Mouse (Mus musculus) Patski (cell line): ENCODE data around the gene Fam120b. TPM values are rescaled to one million over a fixed set of nuclear protein-coding genes. Genes with fewer than 3 reads are reported as not detected.
"Not testable (repeated sequence)": the region's sequence is repeated elsewhere in the genome, so short reads cannot be mapped to it uniquely, and the experiment has no call there.

Experiments
- ATAC-seq: fragments of 100-300 bp; one replicate; pipeline ENCODE4 v1.8.0; 2021
- CTCF ChIA-PET: fragments of 350-600 bp; sonication (Branson Sonifier 250); formaldehyde crosslinking; loops from one replicate; lab custom pipeline; 2022; ENCODE audit warnings: inconsistent platforms; lab: Charles Lee
- POLR2A ChIA-PET: fragments of 350-600 bp; sonication (Branson Sonifier 250); formaldehyde crosslinking; loops from one replicate; lab custom pipeline; 2022; ENCODE audit warnings: antibody characterized with exemption, inconsistent platforms; lab: Charles Lee
- DNase-seq: peaks from one replicate; pipeline ENCODE4 v3.0.0-alpha.2; 2011; ENCODE audit warnings: low read depth, low spot score
- H3K27me3 ChIP-seq: fragments of 371-371 bp; one replicate; pipeline ENCODE4 v1.5.1; 2021
- CTCF ChIP-seq: fragments of 100-300 bp; IDR thresholded peaks from one replicate; pipeline ENCODE4 v1.5.1; 2021
- in situ Hi-C: fragments of 300-500 bp; cut with MboI; formaldehyde crosslinking; loops from 3 replicates; pipeline ENCODE4 v1.11.1; 2018; ENCODE audit warnings: low pct_unique_long_range_greater_than_20kb, mixed read lengths
- polyA plus RNA-seq: library from polyadenylated mRNA; unstranded; gene quantifications from one replicate; pipeline ENCODE4 v1.2.3, GENCODE M21; 2021

Gene Fam120b
- polyA plus RNA-seq, 1 experiment from 2014 or later = 31.4 TPM

DNA sequence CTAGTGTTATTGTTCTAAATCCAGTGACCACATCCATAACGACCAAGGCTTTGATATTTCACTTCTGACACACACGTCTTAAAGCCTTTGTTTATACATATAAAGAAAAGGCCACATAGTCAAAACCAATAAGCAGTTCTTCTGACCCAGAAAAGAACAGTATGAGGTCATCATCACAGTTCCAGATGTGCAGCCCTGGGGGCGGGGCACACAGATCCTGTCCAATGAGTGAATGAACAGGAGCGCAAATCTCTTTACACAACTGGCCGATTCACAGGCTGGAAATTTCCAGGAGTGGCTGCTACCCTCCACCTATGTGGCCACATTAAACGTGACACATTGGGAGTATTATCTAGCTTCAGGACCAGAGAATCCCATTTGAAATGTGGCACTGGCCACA is 33.4 kb downstream of the Fam120b start:
- in situ Hi-C loops = no loop called here
- ATAC-seq = no peak
- ChIA-PET CTCF (interaction anchor here (1.1 kb wide), 2 partner anchors 10 to 44 kb away, joined by 3 read pairs; no protein-coding TSS in a partner anchor), POLR2A (no interaction called here)
- DNase-seq = no peak
- no peaks in the 10 kb centered on the region for H3K27me3 ChIP-seq
- TF ChIP-seq CTCF = no peak

- ChIA-PET POLR2A (no interaction called here), CTCF (interaction anchor here (0.7 to 1.1 kb wide), 3 partner anchors 9 to 43 kb away, joined by 3 read pairs; no protein-coding TSS in a partner anchor)
- no peaks in the 10 kb centered on the region for H3K27me3 ChIP-seq
- in situ Hi-C loops = no loop called here
- DNase-seq (no peak), ATAC-seq (no peak)
- no peak for TF ChIP-seq CTCF
These were observed 33.9 kb downstream of the Fam120b start for GRCm38 (mm10) chr17:15429937-15430336.

DNA sequence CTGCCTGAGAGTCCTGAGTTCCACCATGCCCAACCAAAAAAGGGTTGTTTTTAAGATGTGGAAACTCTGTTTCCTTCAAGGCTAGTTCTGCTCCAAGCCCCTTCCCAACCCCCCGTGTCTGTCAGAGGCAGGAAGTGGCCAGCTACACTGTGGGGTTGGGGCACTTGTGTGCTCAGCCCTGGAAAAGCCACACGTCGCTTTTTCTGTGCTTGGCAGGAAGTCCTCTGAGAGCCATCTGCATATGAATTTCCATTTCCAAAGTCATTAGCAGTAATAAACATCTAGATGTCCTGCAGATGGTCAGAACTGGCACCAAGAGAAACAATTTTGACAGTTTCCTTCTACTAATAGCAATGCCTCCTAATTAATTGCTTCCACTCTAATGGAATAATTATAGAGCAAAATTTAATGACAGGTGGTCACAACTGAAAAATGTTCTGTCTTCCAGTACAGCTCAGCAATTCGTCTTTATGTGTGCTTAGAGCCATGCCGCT is 35.1 kb downstream of the Fam120b start:
- ATAC-seq = no peak
- no peaks in the 10 kb centered on the region for H3K27me3 ChIP-seq
- CTCF ChIA-PET = no interaction called here
- DNase-seq = no peak
- TF ChIP-seq CTCF = no peak
- in situ Hi-C loops = no loop called here
- POLR2A ChIA-PET = no interaction called here

DNA sequence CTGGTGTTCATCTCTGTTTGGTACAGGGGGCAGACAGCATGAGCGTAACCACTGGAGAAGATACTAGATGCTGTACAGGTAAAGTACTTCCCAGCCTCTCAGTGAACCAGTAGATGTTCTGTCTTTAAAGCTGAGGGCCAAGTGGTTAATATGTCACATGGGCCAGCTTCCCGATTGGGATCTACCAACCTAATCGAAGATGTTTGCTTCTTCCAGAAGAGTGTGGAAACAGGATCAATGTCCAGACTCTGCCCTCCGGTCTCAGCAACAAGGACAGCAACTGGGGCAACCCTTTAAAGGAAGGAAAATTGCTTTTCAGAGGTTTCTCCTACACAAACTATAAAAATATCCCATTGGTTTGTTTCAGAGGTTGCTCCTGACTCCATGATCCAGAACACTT is 35.5 kb downstream of the Fam120b start:
- ATAC-seq = no peak
- ChIA-PET CTCF (no interaction called here), POLR2A (no interaction called here)
- no peak for TF ChIP-seq CTCF
- no peak for DNase-seq
- in situ Hi-C loops = no loop called here
- H3K27me3 ChIP-seq = no peaks in the 10 kb centered on the region

DNA sequence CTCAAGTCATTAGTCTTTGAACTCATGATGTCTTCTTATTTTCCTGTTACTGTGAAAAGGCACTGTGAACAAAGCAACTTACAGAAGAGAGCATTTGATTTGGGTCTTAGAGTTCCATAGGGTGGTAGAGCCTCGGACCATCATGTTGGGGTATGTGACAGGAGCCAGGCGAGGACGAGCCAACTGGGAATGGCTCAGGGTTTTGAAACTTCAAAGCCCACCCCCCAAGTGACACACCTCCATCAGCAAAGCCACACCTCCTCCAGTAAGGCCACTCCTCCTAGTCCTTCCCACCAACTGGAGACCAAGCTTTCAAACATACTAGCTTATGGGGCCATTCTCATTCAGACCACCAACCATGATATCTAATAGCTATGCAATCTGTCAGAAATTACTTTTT is 36.0 kb downstream of the Fam120b start:
- no peak for ATAC-seq
- in situ Hi-C loops = no loop called here
- H3K27me3 ChIP-seq = no peaks in the 10 kb centered on the region
- TF ChIP-seq CTCF = no peak
- POLR2A ChIA-PET = no interaction called here
- no peak for DNase-seq
- CTCF ChIA-PET = interaction anchor here (1.8 kb wide), 1 partner anchor 25 kb away, joined by 4 read pairs; no protein-coding TSS in a partner anchor

GRCm38 (mm10) chr17:15434748-15435147 is 38.7 kb downstream of the Fam120b start:
- in situ Hi-C loops = no loop called here
- POLR2A ChIA-PET = no interaction called here
- no peak for TF ChIP-seq CTCF
- CTCF ChIA-PET = no interaction called here
- no peak for ATAC-seq
- DNase-seq = no peak
- no peaks in the 10 kb centered on the region for H3K27me3 ChIP-seq

- no peak for TF ChIP-seq CTCF
- POLR2A ChIA-PET = no interaction called here
- in situ Hi-C loops = no loop called here
- DNase-seq (no peak), ATAC-seq (no peak)
- CTCF ChIA-PET = interaction anchor here (1.1 to 1.2 kb wide), 2 partner anchors 11 to 15 kb away, joined by 3 to 5 read pairs; no protein-coding TSS in a partner anchor
- no peaks in the 10 kb centered on the region for H3K27me3 ChIP-seq
These were observed 44.1 kb downstream of the Fam120b start for GRCm38 (mm10) chr17:15440067-15440462.

DNA sequence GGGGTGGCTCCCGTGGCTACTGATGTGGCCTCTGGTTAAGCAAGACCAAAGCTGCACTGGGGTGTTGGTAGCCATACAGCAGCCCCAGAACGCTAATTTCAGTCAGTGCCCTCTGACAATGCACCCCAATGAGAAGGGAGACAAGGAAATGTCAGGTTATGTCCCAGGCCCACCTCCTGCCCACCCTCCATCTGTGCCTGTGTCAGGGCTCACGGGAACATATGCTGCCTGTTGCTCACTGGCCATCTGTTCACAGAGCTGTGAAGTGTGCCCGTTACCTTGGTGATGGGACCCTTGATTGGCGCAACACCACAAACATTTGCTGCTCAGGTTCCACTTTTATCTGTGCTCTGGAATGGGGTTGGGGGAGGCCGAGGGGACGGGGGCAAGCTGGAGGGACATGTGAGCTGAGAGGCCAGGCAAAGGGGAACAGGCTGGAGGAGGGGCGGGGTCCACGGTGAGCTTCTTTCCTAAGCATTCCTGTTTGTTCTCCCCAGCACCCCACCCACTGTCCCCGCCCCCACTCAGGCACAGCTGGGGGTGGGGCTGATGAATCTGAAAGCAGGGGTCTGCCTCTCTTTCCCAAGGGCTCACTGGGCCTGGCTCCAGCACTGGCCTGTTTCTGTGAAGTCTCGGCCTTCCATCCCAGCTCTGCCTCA is 44.6 kb downstream of the Fam120b start:
- H3K27me3 ChIP-seq = no peaks in the 10 kb centered on the region
- ChIA-PET CTCF (interaction anchor here (1.1 kb wide), 1 partner anchor 15 kb away, joined by 5 read pairs; no protein-coding TSS in a partner anchor), POLR2A (no interaction called here)
- in situ Hi-C loops = no loop called here
- TF ChIP-seq CTCF = no peak
- ATAC-seq (no peak), DNase-seq (no peak)

- ChIA-PET CTCF (interaction anchor here (1.7 kb wide), 1 partner anchor 10 kb away, joined by 7 read pairs; no protein-coding TSS in a partner anchor), POLR2A (no interaction called here)
- TF ChIP-seq CTCF = no peak
- no peak for DNase-seq
- H3K27me3 ChIP-seq = no peaks in the 10 kb centered on the region
- no peak for ATAC-seq
- in situ Hi-C loops = no loop called here
These were observed 49.4 kb downstream of the Fam120b start for GRCm38 (mm10) chr17:15445421-15445820.

- CTCF ChIA-PET = no interaction called here
- no peak for TF ChIP-seq CTCF
- DNase-seq = no peak
- no peak for ATAC-seq
- in situ Hi-C loops = no loop called here
- peaks cover 4% of the 10 kb centered on the region for H3K27me3 ChIP-seq
- POLR2A ChIA-PET = no interaction called here
These were observed 51.8 kb downstream of the Fam120b start for GRCm38 (mm10) chr17:15447831-15448230.

GRCm38 (mm10) chr17:15449144-15449543 is 53.1 kb downstream of the Fam120b start:
- H3K27me3 ChIP-seq, ATAC-seq, CTCF ChIA-PET, POLR2A ChIA-PET, in situ Hi-C loops, DNase-seq: not testable (repeated sequence)
